Mouse (Mus musculus) stomach, embryonic 15.5 days (tissue): ENCODE measurements around the gene Gm20831. TPM values are rescaled to one million over a fixed set of nuclear protein-coding genes. Genes with fewer than 3 reads are reported as not detected.
"Not testable (repeated sequence)": the region's sequence is repeated elsewhere in the genome, so short reads cannot be mapped to it uniquely, and the experiment has no call there.

Experiments used
- ATAC-seq: fragments of 200-750 bp; cut with Nextera tagmentation; 2 replicates; pipeline ENCODE4 v1.8.0; 2017; ENCODE audit warnings: low read depth, moderate number of reproducible peaks, moderate TSS enrichment; ENCODE audit not compliant: insufficient read depth, low FRiP score
- H3K27ac ChIP-seq: fragments of 300-500 bp; sonication (generic); 2 replicates; pipeline ENCODE4 v1.5.1; 2015; ENCODE audit warnings: mild to moderate bottlenecking, inconsistent platforms
- H3K27me3 ChIP-seq: fragments of 300-500 bp; sonication (generic); replicated peaks from 2 replicates; pipeline ENCODE4 v1.6.1; 2015; ENCODE audit warnings: inconsistent platforms
- H3K36me3 ChIP-seq: fragments of 300-500 bp; sonication (generic); 2 replicates; pipeline ENCODE4 v1.6.1; 2015; ENCODE audit warnings: inconsistent platforms
- H3K4me1 ChIP-seq: fragments of 300-500 bp; sonication (generic); 2 replicates; pipeline ENCODE4 v1.6.1; 2015; ENCODE audit warnings: inconsistent platforms
- H3K4me2 ChIP-seq: fragments of 300-500 bp; sonication (generic); 2 replicates; pipeline ENCODE4 v1.6.1; 2015; ENCODE audit warnings: mild to moderate bottlenecking, inconsistent platforms
- H3K4me3 ChIP-seq: fragments of 300-500 bp; sonication (generic); replicated peaks from 2 replicates; pipeline ENCODE4 v1.5.1; 2015; ENCODE audit warnings: inconsistent platforms
- H3K9ac ChIP-seq: fragments of 300-500 bp; sonication (generic); 2 replicates; pipeline ENCODE4 v1.6.1; 2015; ENCODE audit warnings: inconsistent platforms
- H3K9me3 ChIP-seq: fragments of 300-500 bp; sonication (generic); 2 replicates; pipeline ENCODE4 v1.6.1; 2016; ENCODE audit warnings: inconsistent platforms
- WGBS: fragments of 180-500 bp; shearing (Covaris S2); methylation state at CpG from one replicate; pipeline ENCODE4 v1.1.7; 2015; 5-methylcytosine and 5-hydroxymethylcytosine counted together
- polyA plus RNA-seq: library from polyadenylated mRNA; unstranded; fragments of >200 nt; fragmentation: Nextera tagmentation; extraction: Ambion mirVana; gene quantifications from 2 replicates; pipeline ENCODE4 v1.2.1, GENCODE M21; 2015

Gm20831 gene
- polyA plus RNA-seq, result not detected in 2 replicates

GRCm38 (mm10) chrY:17874441-17874840 is at the start of gene Gm20831, which contains the start of gene Gm20772:
Gm20831 (plus strand) TSS chrY:17874741.
Gm20772 (plus strand) TSS chrY:17874741.
- not testable (repeated sequence) for H3K4me1 ChIP-seq, H3K9ac ChIP-seq, H3K4me3 ChIP-seq, ATAC-seq, H3K36me3 ChIP-seq, H3K27ac ChIP-seq, H3K4me2 ChIP-seq, H3K9me3 ChIP-seq, H3K27me3 ChIP-seq

- not testable (repeated sequence) for H3K9me3 ChIP-seq, ATAC-seq, H3K36me3 ChIP-seq, H3K27me3 ChIP-seq, H3K4me2 ChIP-seq, H3K4me1 ChIP-seq, H3K27ac ChIP-seq, H3K4me3 ChIP-seq, H3K9ac ChIP-seq
- WGBS, result no CpG with 5 or more reads among the region's 3 CpGs
These were observed 28.4 kb upstream of the Gm20831 start, which contains the start of gene Gm21904 for GRCm38 (mm10) chrY:17846166-17846565. Gm21904 (minus strand) TSS chrY:17846266.

GRCm38 (mm10) chrY:17937230-17937629 is 62.7 kb downstream of the Gm20831 start, which contains the start of gene Srsy:
Srsy (minus strand) TSS chrY:17937330.
- H3K4me1 ChIP-seq, H3K9me3 ChIP-seq, H3K4me2 ChIP-seq, H3K9ac ChIP-seq, H3K27ac ChIP-seq, H3K36me3 ChIP-seq, H3K4me3 ChIP-seq, ATAC-seq, H3K27me3 ChIP-seq: not testable (repeated sequence)
- no CpG with 5 or more reads among the region's 1 CpGs for WGBS

Other genes with a start within 250 kb of the Gm20831 start
- gene Gm21904, start 28.5 kb upstream of the Gm20831 start, polyA plus RNA-seq, result not detected in 2 replicates
- gene Gm20772, start within 50 bp of the Gm20831 start, polyA plus RNA-seq, result not detected in 2 replicates
- gene Srsy, start 62.6 kb downstream of the Gm20831 start, polyA plus RNA-seq, result not detected in 2 replicates
- gene Gm21764, start 187.1 kb downstream of the Gm20831 start, polyA plus RNA-seq, result not detected in 2 replicates
- not detected in 2 replicates for gene Ssty1, start 214.4 kb downstream of the Gm20831 start, polyA plus RNA-seq